Mouse (Mus musculus): ENCODE data around the gene Tubgcp4. TPM values are rescaled to one million over a fixed set of nuclear protein-coding genes. Genes with fewer than 3 reads are reported as not detected.

Gene Tubgcp4
- polyA plus RNA-seq, 1 experiment from 2014 or later, result 82.1 TPM

DNA sequence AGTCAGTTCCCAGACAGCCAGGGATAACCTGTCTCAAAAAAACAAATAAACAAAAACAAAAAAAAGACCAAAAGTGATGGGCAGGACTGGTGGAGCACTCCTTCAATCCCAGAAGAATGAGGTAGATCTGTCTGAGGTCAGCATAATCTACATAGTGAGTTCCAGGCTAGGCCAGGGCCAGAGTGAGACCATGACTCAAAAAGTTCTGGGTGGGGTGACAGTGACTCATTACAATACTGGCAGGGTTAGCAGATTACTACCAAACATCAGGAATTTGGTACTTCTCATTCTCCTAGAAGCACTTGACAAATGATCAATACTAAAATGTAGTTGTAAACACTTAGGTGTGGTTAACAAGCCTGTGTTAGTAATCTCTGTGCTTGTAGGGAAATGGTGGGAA, 49.5 kb downstream of the Tubgcp4 start:
- Histone ChIP-seq H3K9me3 (no peaks in the 10 kb centered on the region), H3K4me3 (no peak overlapping the region), H3K36me3 (replicated peaks) (peaks cover 99% of the 10 kb centered on the region), H3K27ac (replicated peaks) (no peak overlapping the region), H3K4me1 (no peaks in the 10 kb centered on the region), H3K27me3 (replicated peaks; ENCODE audit: low read depth, poor library complexity, severe bottlenecking) (no peaks in the 10 kb centered on the region)
- DNase-seq (ENCODE audit: low spot score), result no peak

DNA sequence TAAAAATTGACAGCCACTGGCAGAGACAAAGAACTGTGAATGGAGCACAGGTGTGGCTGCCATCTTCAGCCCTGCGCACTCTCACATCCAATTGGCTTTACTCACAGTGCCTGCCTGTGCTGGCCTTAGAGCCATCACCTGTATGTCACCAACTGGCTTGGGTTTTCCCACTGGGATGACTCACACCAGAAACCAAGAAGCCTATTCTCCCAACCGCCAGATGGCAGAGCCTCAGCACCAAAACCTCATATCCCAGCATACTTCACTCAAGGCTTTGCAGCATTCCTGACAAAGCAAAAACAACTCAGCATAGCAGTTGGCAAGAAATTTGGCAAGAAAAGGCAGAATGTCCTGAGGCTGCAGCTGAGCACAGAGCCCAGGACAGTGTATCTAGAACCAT, 52.6 kb downstream of the Tubgcp4 start:
- H3K9me3 ChIP-seq, result no peaks in the 10 kb centered on the region
- no peak overlapping the region for H3K4me3 ChIP-seq
- no peaks in the 10 kb centered on the region for H3K27me3 ChIP-seq (replicated peaks; ENCODE audit: low read depth, poor library complexity, severe bottlenecking)
- H3K27ac ChIP-seq (replicated peaks), result no peak overlapping the region
- no peaks in the 10 kb centered on the region for H3K4me1 ChIP-seq
- DNase-seq (ENCODE audit: low spot score), result no peak
- H3K36me3 ChIP-seq (replicated peaks), result peaks cover 99% of the 10 kb centered on the region
- 93% methylated on average over 2 of the region's 2 CpGs for WGBS

DNA sequence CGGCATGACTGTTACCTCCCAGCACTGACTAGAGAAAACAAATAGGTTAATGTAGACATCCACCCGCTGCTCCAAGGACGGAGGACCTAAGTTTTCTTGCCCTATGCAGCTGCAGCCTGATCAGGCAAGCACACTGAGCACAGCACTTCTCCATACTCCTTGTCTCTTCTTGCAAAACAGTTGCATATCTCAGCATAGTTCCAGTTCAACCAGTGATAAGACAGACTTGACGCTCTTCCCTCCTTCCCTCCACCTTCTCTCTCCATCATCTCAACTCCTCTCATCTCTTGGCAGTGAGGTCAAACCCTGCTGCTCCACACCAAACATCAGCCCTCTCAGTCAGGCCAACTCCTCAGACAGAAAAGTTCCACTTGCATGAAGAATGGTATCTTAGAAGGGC, 57.7 kb downstream of the Tubgcp4 start:
- Histone ChIP-seq H3K36me3 (replicated peaks) (peaks cover 100% of the 10 kb centered on the region), H3K4me3 (no peak overlapping the region), H3K9me3 (no peaks in the 10 kb centered on the region), H3K27ac (replicated peaks) (no peak overlapping the region), H3K27me3 (replicated peaks; ENCODE audit: low read depth, poor library complexity, severe bottlenecking) (no peaks in the 10 kb centered on the region), H3K4me1 (no peaks in the 10 kb centered on the region)
- WGBS, result 92% methylated on average over 4 of the region's 4 CpGs
- DNase-seq (ENCODE audit: low spot score), result no peak

- no peaks in the 10 kb centered on the region for H3K27me3 ChIP-seq (replicated peaks; ENCODE audit: low read depth, poor library complexity, severe bottlenecking)
- H3K27ac ChIP-seq (replicated peaks), result no peak overlapping the region
- WGBS, result 89% methylated on average over 8 of the region's 8 CpGs
- no peak overlapping the region for H3K4me3 ChIP-seq
- H3K9me3 ChIP-seq, result no peaks in the 10 kb centered on the region
- no peak for DNase-seq (ENCODE audit: low spot score)
- peaks cover 100% of the 10 kb centered on the region for H3K36me3 ChIP-seq (replicated peaks)
- no peaks in the 10 kb centered on the region for H3K4me1 ChIP-seq
Observed at GRCm38 (mm10) chr2:121235460-121236072, 65.1 kb downstream of the Tubgcp4 start.

DNA sequence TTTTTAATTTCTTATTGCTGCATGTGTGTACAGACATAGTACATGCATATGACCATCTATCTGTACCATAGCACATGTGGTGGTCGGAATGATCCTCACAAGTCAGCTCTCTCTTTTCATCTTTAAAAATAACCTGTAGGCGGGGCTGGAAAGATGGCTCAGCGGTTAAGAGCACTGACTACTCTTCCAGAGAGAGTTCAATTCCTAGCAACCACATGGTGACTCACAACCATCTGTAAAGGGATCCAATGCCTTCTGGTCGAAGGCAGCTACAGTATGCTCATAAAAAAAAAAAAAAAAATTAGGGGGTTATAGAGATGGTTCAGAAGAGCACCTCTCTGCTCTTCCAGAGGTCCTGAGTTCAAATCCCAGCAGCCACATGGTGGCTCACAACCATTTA, 69.0 kb downstream of the Tubgcp4 start:
- H3K9me3 ChIP-seq, result no peaks in the 10 kb centered on the region
- peaks cover 97% of the 10 kb centered on the region for H3K36me3 ChIP-seq (replicated peaks)
- H3K27ac ChIP-seq (replicated peaks), result no peak overlapping the region
- 93% methylated on average over 4 of the region's 4 CpGs for WGBS
- H3K4me1 ChIP-seq, result no peaks in the 10 kb centered on the region
- no peak overlapping the region for H3K4me3 ChIP-seq
- no peaks in the 10 kb centered on the region for H3K27me3 ChIP-seq (replicated peaks; ENCODE audit: low read depth, poor library complexity, severe bottlenecking)
- DNase-seq (ENCODE audit: low spot score), result no peak

GRCm38 (mm10) chr2:121244099-121244498, 73.6 kb downstream of the Tubgcp4 start:
- H3K27ac ChIP-seq (replicated peaks), result no peak overlapping the region
- H3K4me3 ChIP-seq, result no peak overlapping the region
- H3K36me3 ChIP-seq (replicated peaks), result peaks cover 97% of the 10 kb centered on the region
- no peaks in the 10 kb centered on the region for H3K27me3 ChIP-seq (replicated peaks; ENCODE audit: low read depth, poor library complexity, severe bottlenecking)
- 95% methylated on average over 5 of the region's 5 CpGs for WGBS
- H3K9me3 ChIP-seq, result no peaks in the 10 kb centered on the region
- no peaks in the 10 kb centered on the region for H3K4me1 ChIP-seq
- no peak for DNase-seq (ENCODE audit: low spot score)

Other genes starting within 250 kb of the Tubgcp4 start
- gene Ubr1, start 199.9 kb upstream of the Tubgcp4 start, polyA plus RNA-seq (2016; fragmentation: Nextera tagmentation; extraction: Ambion mirVana), result 24.5 and 27.3 TPM in 2 replicates
- 3.2 TPM in 2 replicates for gene Tmem62, start 193.6 kb upstream of the Tubgcp4 start, polyA plus RNA-seq (2016; fragmentation: Nextera tagmentation; extraction: Ambion mirVana)
- 34.0 and 34.2 TPM in 2 replicates for gene Ccndbp1, start 162.3 kb upstream of the Tubgcp4 start, polyA plus RNA-seq (2016; fragmentation: Nextera tagmentation; extraction: Ambion mirVana)
- 5.1 and 5.3 TPM in 2 replicates for gene Epb42, start 133.6 kb upstream of the Tubgcp4 start, polyA plus RNA-seq (2016; fragmentation: Nextera tagmentation; extraction: Ambion mirVana)
- not detected in 2 replicates for gene Tgm5, start 84.8 kb upstream of the Tubgcp4 start, polyA plus RNA-seq (2016; fragmentation: Nextera tagmentation; extraction: Ambion mirVana)
- gene Tgm7, start 60.9 kb upstream of the Tubgcp4 start, polyA plus RNA-seq (2016; fragmentation: Nextera tagmentation; extraction: Ambion mirVana), result not detected in 2 replicates
- 19.7 and 22.4 TPM in 2 replicates for gene Adal, start 30.2 kb upstream of the Tubgcp4 start, polyA plus RNA-seq (2016; fragmentation: Nextera tagmentation; extraction: Ambion mirVana)
- 21.5 and 22.5 TPM in 2 replicates for gene Lcmt2, start 30.0 kb upstream of the Tubgcp4 start, polyA plus RNA-seq (2016; fragmentation: Nextera tagmentation; extraction: Ambion mirVana)
- gene Zscan29, start 471 bp downstream of the Tubgcp4 start, polyA plus RNA-seq (2016; fragmentation: Nextera tagmentation; extraction: Ambion mirVana), result 12.0 and 14.7 TPM in 2 replicates
- 120 and 124 TPM in 2 replicates for gene Trp53bp1, start 100.8 kb downstream of the Tubgcp4 start, polyA plus RNA-seq (2016; fragmentation: Nextera tagmentation; extraction: Ambion mirVana)
- 3.4 and 4.2 TPM in 2 replicates for gene Map1a, start 118.9 kb downstream of the Tubgcp4 start, polyA plus RNA-seq (2016; fragmentation: Nextera tagmentation; extraction: Ambion mirVana)
- gene Ppip5k1, start 184.7 kb downstream of the Tubgcp4 start, polyA plus RNA-seq (2016; fragmentation: Nextera tagmentation; extraction: Ambion mirVana), result 10.2 and 10.5 TPM in 2 replicates
- gene Ckmt1, start 187.1 kb downstream of the Tubgcp4 start, polyA plus RNA-seq (2016; fragmentation: Nextera tagmentation; extraction: Ambion mirVana), result 3.6 and 6.0 TPM in 2 replicates
- not detected in 2 replicates for gene Strc, start 216.5 kb downstream of the Tubgcp4 start, polyA plus RNA-seq (2016; fragmentation: Nextera tagmentation; extraction: Ambion mirVana)
- 609 and 638 TPM in 2 replicates for gene Pdia3, start 243.1 kb downstream of the Tubgcp4 start, polyA plus RNA-seq (2016; fragmentation: Nextera tagmentation; extraction: Ambion mirVana)
- gene Catsper2, start 243.1 kb downstream of the Tubgcp4 start, polyA plus RNA-seq (2016; fragmentation: Nextera tagmentation; extraction: Ambion mirVana), result 3.3 and 3.7 TPM in 2 replicates

Data from embryonic facial prominence, embryonic 10.5 days (tissue).